Mouse (Mus musculus) mammary gland, adult 2 months (tissue): Measurements from ENCODE around the gene Dek. TPM values are rescaled to one million over a fixed set of nuclear protein-coding genes. Genes with fewer than 3 reads are reported as not detected.

Source experiments
- polyA plus RNA-seq: library from polyadenylated mRNA; depleted of rRNA; stranded (reverse); fragments of >200 nt; gene quantifications from 2 replicates; pipeline ENCODE4 v1.2.3, GENCODE M21; 2012; ENCODE audit warnings: low replicate concordance; rRNA removed

Gene Dek
- 7.9 and 33.0 TPM in 2 replicates for polyA plus RNA-seq

GRCm38 (mm10) chr13:47105711-47106579, at the start of gene Dek:
Gene Dek, minus strand, starts transcription at chr13:47106201.

GRCm38 (mm10) chr13:47122537-47123430, 16.8 kb upstream of the Dek start, which contains the start of gene Rnf144b:
Gene Rnf144b, plus strand, starts transcription at chr13:47122656.

GRCm38 (mm10) chr13:47044617-47044947, 61.4 kb downstream of the Dek start, which contains the start of gene Tpmt:
Gene Tpmt, minus strand, starts transcription at chr13:47044737.

GRCm38 (mm10) chr13:47043030-47043680, 62.8 kb downstream of the Dek start, which contains the start of gene Kdm1b:
Gene Kdm1b, plus strand, starts transcription at chr13:47043499.

Other genes starting within 250 kb of the Dek start
- 18.0 and 30.7 TPM in 2 replicates for gene Kif13a, start 176.3 kb downstream of the Dek start, polyA plus RNA-seq
- 3.2 and 4.1 TPM in 2 replicates for gene Nhlrc1, start 91.4 kb downstream of the Dek start, polyA plus RNA-seq
- gene Kdm1b, start 62.7 kb downstream of the Dek start, polyA plus RNA-seq: 8.4 and 10.6 TPM in 2 replicates
- 2.7 and 6.3 TPM in 2 replicates for gene Tpmt, start 61.5 kb downstream of the Dek start, polyA plus RNA-seq
- gene Rnf144b, start 16.5 kb upstream of the Dek start, polyA plus RNA-seq: 8.2 and 13.0 TPM in 2 replicates